Mouse (Mus musculus): Measurements from ENCODE around the gene 5530401A14Rik. TPM values are rescaled to one million over a fixed set of nuclear protein-coding genes. Genes with fewer than 3 reads are reported as not detected.

5530401A14Rik gene
- polyA plus RNA-seq, 1 experiment from 2014 or later, result not detected

- DNase-seq (ENCODE audit: low spot score) (no peak), ATAC-seq (ENCODE audit: low read depth) (no peak)
- H3K9me3 ChIP-seq (ENCODE audit: control insufficient read depth, low read length), result no peaks in the 10 kb centered on the region
- H3K4me2 ChIP-seq (ENCODE audit: low read depth, low read length), result no peak overlapping the region
- no peaks in the 10 kb centered on the region for H3K36me3 ChIP-seq (ENCODE audit: control insufficient read depth, insufficient read depth, low read length)
- 59% methylated on average over 4 of the region's 4 CpGs for WGBS
- H3K27ac ChIP-seq (replicated peaks; ENCODE audit: low read depth, low read length), result no peak overlapping the region
- H3K4me3 ChIP-seq (ENCODE audit: low read depth, low read length), result no peak overlapping the region
- no peaks in the 10 kb centered on the region for H3K4me1 ChIP-seq (ENCODE audit: control insufficient read depth, insufficient read depth, low read length)
- H3K27me3 ChIP-seq (replicated peaks; ENCODE audit: control insufficient read depth, insufficient read depth, low read length), result no peaks in the 10 kb centered on the region
- H3K9ac ChIP-seq (ENCODE audit: low read depth, low read length), result no peak overlapping the region
Observed at GRCm38 (mm10) chr11:81913071-81913470, 52.6 kb downstream of the 5530401A14Rik start.

- Histone ChIP-seq H3K4me3 (ENCODE audit: low read depth, low read length) (no peak overlapping the region), H3K4me1 (ENCODE audit: control insufficient read depth, insufficient read depth, low read length) (no peaks in the 10 kb centered on the region), H3K27me3 (replicated peaks; ENCODE audit: control insufficient read depth, insufficient read depth, low read length) (no peaks in the 10 kb centered on the region), H3K9ac (ENCODE audit: low read depth, low read length) (no peak overlapping the region), H3K27ac (replicated peaks; ENCODE audit: low read depth, low read length) (no peak overlapping the region), H3K36me3 (ENCODE audit: control insufficient read depth, insufficient read depth, low read length) (no peaks in the 10 kb centered on the region), H3K4me2 (ENCODE audit: low read depth, low read length) (no peak overlapping the region), H3K9me3 (ENCODE audit: control insufficient read depth, low read length) (no peaks in the 10 kb centered on the region)
- ATAC-seq (ENCODE audit: low read depth), result no peak
- WGBS, result 52% methylated on average over 6 of the region's 6 CpGs
- no peak for DNase-seq (ENCODE audit: low spot score)
Observed at GRCm38 (mm10) chr11:81915501-81915900, 55.0 kb downstream of the 5530401A14Rik start.

- 71% methylated on average over 2 of the region's 2 CpGs for WGBS
- no peak overlapping the region for H3K4me3 ChIP-seq (ENCODE audit: low read depth, low read length)
- ATAC-seq (ENCODE audit: low read depth) (no peak), DNase-seq (ENCODE audit: low spot score) (peak; percentile 35)
- no peak overlapping the region for H3K9ac ChIP-seq (ENCODE audit: low read depth, low read length)
- no peaks in the 10 kb centered on the region for H3K27me3 ChIP-seq (replicated peaks; ENCODE audit: control insufficient read depth, insufficient read depth, low read length)
- no peaks in the 10 kb centered on the region for H3K36me3 ChIP-seq (ENCODE audit: control insufficient read depth, insufficient read depth, low read length)
- no peak overlapping the region for H3K4me2 ChIP-seq (ENCODE audit: low read depth, low read length)
- H3K4me1 ChIP-seq (ENCODE audit: control insufficient read depth, insufficient read depth, low read length), result no peaks in the 10 kb centered on the region
- H3K27ac ChIP-seq (replicated peaks; ENCODE audit: low read depth, low read length), result no peak overlapping the region
- H3K9me3 ChIP-seq (ENCODE audit: control insufficient read depth, low read length), result no peaks in the 10 kb centered on the region
Observed at GRCm38 (mm10) chr11:81923096-81923495, 62.6 kb downstream of the 5530401A14Rik start.

DNA sequence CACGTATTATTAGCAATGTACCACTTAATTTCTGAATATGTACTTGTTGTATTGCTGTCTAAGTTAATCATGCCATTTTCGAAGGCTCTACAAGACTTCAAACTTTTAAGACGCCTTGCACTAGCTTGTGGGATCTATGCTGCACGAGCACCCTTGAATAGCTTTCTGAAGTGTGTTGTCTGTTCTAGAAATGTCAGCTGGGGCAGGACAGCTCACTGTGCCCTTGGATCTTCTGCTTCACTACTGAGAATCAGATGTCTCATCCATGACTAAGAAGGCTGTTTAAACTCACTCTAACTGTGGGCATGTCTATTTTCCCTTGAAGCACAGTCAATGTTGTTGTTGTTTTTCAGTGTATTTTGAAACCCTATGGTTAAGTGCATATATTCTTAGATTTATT is 63.2 kb downstream of the 5530401A14Rik start:
- H3K36me3 ChIP-seq (ENCODE audit: control insufficient read depth, insufficient read depth, low read length), result no peaks in the 10 kb centered on the region
- H3K27me3 ChIP-seq (replicated peaks; ENCODE audit: control insufficient read depth, insufficient read depth, low read length), result no peaks in the 10 kb centered on the region
- no peak for DNase-seq (ENCODE audit: low spot score)
- no peak overlapping the region for H3K4me3 ChIP-seq (ENCODE audit: low read depth, low read length)
- no peak for ATAC-seq (ENCODE audit: low read depth)
- no peak overlapping the region for H3K9ac ChIP-seq (ENCODE audit: low read depth, low read length)
- H3K4me1 ChIP-seq (ENCODE audit: control insufficient read depth, insufficient read depth, low read length), result no peaks in the 10 kb centered on the region
- no peak overlapping the region for H3K27ac ChIP-seq (replicated peaks; ENCODE audit: low read depth, low read length)
- H3K9me3 ChIP-seq (ENCODE audit: control insufficient read depth, low read length), result no peaks in the 10 kb centered on the region
- WGBS, result 79% methylated on average over 4 of the region's 4 CpGs
- no peak overlapping the region for H3K4me2 ChIP-seq (ENCODE audit: low read depth, low read length)

GRCm38 (mm10) chr11:81926393-81926792 is 65.9 kb downstream of the 5530401A14Rik start:
- H3K4me2 ChIP-seq (ENCODE audit: low read depth, low read length), result no peak overlapping the region
- H3K27ac ChIP-seq (replicated peaks; ENCODE audit: low read depth, low read length), result no peak overlapping the region
- no peaks in the 10 kb centered on the region for H3K9me3 ChIP-seq (ENCODE audit: control insufficient read depth, low read length)
- ATAC-seq (ENCODE audit: low read depth), result no peak
- no peak overlapping the region for H3K9ac ChIP-seq (ENCODE audit: low read depth, low read length)
- no peak overlapping the region for H3K4me3 ChIP-seq (ENCODE audit: low read depth, low read length)
- no peaks in the 10 kb centered on the region for H3K36me3 ChIP-seq (ENCODE audit: control insufficient read depth, insufficient read depth, low read length)
- no peaks in the 10 kb centered on the region for H3K4me1 ChIP-seq (ENCODE audit: control insufficient read depth, insufficient read depth, low read length)
- DNase-seq (ENCODE audit: low spot score), result peak; percentile 22
- no peaks in the 10 kb centered on the region for H3K27me3 ChIP-seq (replicated peaks; ENCODE audit: control insufficient read depth, insufficient read depth, low read length)

DNA sequence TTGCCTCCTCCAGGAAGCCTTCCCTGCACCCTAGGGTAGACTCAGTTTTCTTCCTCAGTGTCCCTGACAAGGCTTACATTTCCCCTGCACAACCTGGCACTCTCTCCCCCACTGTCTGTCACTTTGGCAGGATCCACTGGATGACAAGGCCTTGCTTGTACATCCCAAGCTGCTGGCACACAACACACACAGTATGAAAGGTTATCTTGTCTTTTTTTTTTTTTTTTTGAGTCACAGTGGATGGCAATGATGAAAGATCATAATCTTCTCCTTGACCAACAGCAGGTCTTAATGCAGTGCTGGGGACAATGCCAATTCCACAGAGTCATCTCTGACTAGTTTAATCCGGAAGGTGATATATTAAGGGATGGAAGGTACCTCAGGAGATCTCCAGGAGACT is 77.0 kb downstream of the 5530401A14Rik start:
- DNase-seq (ENCODE audit: low spot score) (no peak), ATAC-seq (ENCODE audit: low read depth) (no peak)
- no peak overlapping the region for H3K9ac ChIP-seq (ENCODE audit: low read depth, low read length)
- H3K36me3 ChIP-seq (ENCODE audit: control insufficient read depth, insufficient read depth, low read length), result no peaks in the 10 kb centered on the region
- no peak overlapping the region for H3K4me2 ChIP-seq (ENCODE audit: low read depth, low read length)
- WGBS, result 85% methylated on average over 1 of the region's 1 CpGs
- no peak overlapping the region for H3K4me3 ChIP-seq (ENCODE audit: low read depth, low read length)
- H3K4me1 ChIP-seq (ENCODE audit: control insufficient read depth, insufficient read depth, low read length), result no peaks in the 10 kb centered on the region
- no peaks in the 10 kb centered on the region for H3K27me3 ChIP-seq (replicated peaks; ENCODE audit: control insufficient read depth, insufficient read depth, low read length)
- no peaks in the 10 kb centered on the region for H3K9me3 ChIP-seq (ENCODE audit: control insufficient read depth, low read length)
- no peak overlapping the region for H3K27ac ChIP-seq (replicated peaks; ENCODE audit: low read depth, low read length)

DNA sequence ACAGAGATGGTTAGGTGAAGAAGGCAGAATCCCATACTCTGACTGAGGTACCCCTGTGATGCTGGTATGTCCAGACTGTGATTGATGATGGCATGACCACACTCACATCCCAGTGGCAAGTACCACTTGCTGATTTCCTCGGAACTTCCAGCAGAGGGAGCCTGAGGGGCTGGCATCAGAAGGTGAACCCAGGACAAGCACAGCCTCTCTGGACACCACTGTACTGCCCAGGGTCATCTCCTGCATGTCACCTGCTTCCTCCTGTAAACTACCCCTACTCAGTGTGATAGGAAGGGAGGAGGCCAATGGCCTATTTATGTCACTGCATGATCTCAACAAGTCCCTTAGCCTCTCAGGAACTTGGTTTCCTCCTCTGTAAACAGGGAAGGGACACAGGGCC is 80.5 kb downstream of the 5530401A14Rik start:
- no peaks in the 10 kb centered on the region for H3K9me3 ChIP-seq (ENCODE audit: control insufficient read depth, low read length)

DNA sequence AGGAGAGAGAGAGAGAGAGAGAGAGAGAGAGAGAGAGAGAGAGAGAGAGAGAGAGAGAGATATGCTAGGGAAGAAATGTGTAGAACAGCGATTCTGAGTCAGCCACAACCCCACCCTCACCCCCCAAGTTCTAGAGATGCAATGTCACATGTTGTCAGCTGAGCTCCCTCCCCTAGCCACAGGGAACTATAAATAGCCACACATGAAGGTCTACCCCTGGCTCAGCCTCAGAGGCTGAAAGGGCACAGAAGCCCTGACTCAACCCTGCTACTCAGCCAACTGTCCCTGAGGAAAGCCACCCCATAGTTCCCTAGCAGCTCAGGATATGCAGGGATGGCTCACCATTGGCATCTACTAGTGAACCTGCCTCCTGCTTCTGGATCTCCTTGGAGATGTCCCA is 81.7 kb downstream of the 5530401A14Rik start:
- WGBS, result 50% methylated on average over 1 of the region's 1 CpGs

More for the DNA sequence above, 80.5 kb downstream of the 5530401A14Rik start:
- DNase-seq (ENCODE audit: low spot score) (no peak), ATAC-seq (ENCODE audit: low read depth) (no peak)
- 0% methylated on average over 1 of the region's 1 CpGs for WGBS
- H3K36me3 ChIP-seq (ENCODE audit: control insufficient read depth, insufficient read depth, low read length), result no peaks in the 10 kb centered on the region
- no peaks in the 10 kb centered on the region for H3K27me3 ChIP-seq (replicated peaks; ENCODE audit: control insufficient read depth, insufficient read depth, low read length)
- H3K4me3 ChIP-seq (ENCODE audit: low read depth, low read length), result no peak overlapping the region
- no peak overlapping the region for H3K27ac ChIP-seq (replicated peaks; ENCODE audit: low read depth, low read length)
- H3K9ac ChIP-seq (ENCODE audit: low read depth, low read length), result no peak overlapping the region
- no peak overlapping the region for H3K4me2 ChIP-seq (ENCODE audit: low read depth, low read length)
- no peaks in the 10 kb centered on the region for H3K4me1 ChIP-seq (ENCODE audit: control insufficient read depth, insufficient read depth, low read length)

More for the DNA sequence above, 81.7 kb downstream of the 5530401A14Rik start:
- Histone ChIP-seq H3K27ac (replicated peaks; ENCODE audit: low read depth, low read length) (no peak overlapping the region), H3K36me3 (ENCODE audit: control insufficient read depth, insufficient read depth, low read length) (no peaks in the 10 kb centered on the region), H3K27me3 (replicated peaks; ENCODE audit: control insufficient read depth, insufficient read depth, low read length) (no peaks in the 10 kb centered on the region), H3K4me1 (ENCODE audit: control insufficient read depth, insufficient read depth, low read length) (no peaks in the 10 kb centered on the region), H3K4me2 (ENCODE audit: low read depth, low read length) (no peak overlapping the region), H3K9me3 (ENCODE audit: control insufficient read depth, low read length) (no peaks in the 10 kb centered on the region), H3K4me3 (ENCODE audit: low read depth, low read length) (no peak overlapping the region), H3K9ac (ENCODE audit: low read depth, low read length) (no peak overlapping the region)
- DNase-seq (ENCODE audit: low spot score) (no peak), ATAC-seq (ENCODE audit: low read depth) (no peak)
